Mouse (Mus musculus): ENCODE results near the gene Myo16.

GRCm38 (mm10) chr8:10155075-10155474 lies 1.4 kb downstream of the Myo16 start:
- TF ChIP-seq CTCF (IDR thresholded peaks at IDR 0.05; ENCODE audit: insufficient read depth, low read depth, low read length) (no peak), POLR2A (IDR thresholded peaks at IDR 0.05; ENCODE audit: insufficient read depth, low read depth, low read length) (no peak)
